Mouse (Mus musculus) T-helper 1 cell (primary cell): ENCODE measurements around the gene Creb3.

Source experiments
- in situ Hi-C: fragments of 300-600 bp; cut with MboI, MseI; formaldehyde crosslinking; loops from one replicate; pipeline ENCODE4 v1.15.1; 2025; ENCODE audit warnings: high pct_unique_total_duplicates

Gene Creb3

DNA sequence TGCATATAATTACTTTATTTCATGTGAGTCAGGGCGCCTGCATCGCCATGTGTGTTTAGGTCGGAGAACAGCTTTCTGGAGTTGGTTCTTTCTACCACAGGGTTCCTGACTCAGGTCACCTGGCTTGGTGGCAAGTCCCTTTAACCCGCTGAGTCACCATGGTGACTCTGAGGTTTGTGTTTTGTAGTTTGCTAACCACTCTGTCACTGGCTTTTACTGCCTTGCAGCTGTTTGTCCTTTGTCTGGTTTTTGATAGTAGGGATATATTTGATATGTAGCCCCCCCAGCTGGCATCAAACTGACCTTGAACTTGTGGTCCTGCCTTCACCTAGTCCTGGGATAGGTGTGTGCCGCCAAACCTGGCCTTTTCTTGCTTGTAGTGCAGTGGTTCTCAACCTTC is 20.1 kb downstream of the Creb3 start:
- in situ Hi-C loops, result no loop called here

GRCm38 (mm10) chr4:43583421-43583820 is 21.3 kb downstream of the Creb3 start:
- in situ Hi-C loops, result no loop called here

DNA sequence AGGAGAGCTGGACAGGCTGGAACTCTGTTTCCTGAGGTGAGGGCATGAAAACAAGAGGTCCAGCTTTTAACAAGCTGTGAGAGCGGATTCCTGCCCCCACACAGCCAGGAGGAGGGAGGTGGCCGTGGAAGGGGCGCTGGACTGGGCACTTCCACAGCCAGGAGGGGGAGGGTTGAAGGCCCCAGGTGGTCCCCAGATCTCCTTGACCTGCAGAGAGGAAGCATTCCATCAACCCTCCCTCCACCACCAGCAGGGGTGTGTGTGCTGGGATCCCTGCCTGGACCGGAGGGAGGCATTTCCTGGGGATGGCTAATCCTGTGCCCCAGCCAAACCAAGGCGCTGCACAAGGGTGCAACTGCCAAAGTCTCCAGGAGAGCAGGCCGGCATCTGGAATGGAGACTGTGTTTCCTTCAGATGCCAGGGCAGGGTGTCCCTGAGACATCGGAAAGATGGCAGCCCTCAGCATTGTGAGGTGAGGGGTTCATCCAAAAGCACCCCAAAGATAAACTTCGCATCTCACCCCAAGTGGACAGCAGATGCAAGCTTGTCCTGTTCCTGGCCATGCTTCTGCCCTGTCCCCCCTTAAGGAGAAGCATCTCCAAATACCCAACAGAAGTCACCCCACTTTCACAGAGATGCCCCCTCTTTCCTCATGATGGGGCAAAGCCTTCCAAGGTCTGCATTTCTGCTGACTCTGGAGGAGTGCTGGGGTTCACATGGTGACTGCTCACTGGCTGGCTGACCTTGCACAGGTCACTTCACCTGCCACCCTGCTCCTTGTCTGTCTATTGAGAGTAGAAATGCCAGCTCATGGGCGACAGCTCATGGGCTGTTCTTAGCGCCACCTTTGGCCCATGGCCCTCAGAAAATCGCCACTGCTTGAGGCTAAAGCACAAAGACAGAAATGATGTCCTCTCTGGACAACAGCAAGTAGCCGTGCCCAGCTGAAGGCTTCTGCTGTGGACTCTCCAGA is 22.6 kb downstream of the Creb3 start, which contains the start of gene Msmp:
Msmp (minus strand) TSS at position 51 of the 973 bp plus-strand sequence.
- in situ Hi-C loops, result no loop called here

DNA sequence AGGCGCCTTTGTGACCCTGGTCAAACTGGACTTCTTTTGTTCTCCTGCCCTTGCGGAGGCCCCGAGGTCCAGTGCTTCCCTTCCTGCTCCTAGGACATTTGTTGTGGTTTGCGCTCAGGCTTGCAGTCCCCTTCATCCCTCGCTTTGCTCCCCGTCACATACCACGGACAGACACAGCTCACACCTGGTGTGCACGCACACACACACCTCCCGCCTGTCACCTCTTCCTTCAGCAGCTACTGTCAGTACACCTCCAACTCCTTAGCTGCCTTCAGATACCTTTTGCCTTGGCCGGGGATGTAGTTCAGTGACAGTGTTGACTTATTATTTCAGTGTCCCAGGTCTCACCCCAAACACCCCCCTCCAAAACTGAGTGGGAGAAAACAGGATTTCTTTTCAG is 23.6 kb downstream of the Creb3 start:
- in situ Hi-C loops, result no loop called here

- in situ Hi-C loops, result no loop called here
These were observed 24.3 kb downstream of the Creb3 start for GRCm38 (mm10) chr4:43586411-43586810.

DNA sequence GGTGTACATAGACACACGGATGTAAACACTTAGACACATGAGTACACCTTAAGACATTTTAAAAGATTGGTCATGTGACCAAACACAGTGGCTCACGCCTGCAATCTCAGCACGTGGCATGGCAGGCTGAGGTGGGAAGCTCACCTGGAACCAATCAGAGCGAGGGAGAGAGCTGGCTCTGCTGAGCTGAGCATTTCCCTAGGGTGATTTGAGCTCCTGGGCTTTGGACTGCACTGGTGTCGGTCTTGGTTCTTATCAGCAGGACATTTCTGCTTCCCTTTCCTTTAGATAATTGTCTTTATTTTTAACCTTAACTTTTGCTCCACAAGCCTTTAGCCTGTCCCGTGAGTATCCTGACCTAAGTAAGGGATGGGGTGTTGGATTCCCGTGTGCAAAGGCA is 25.5 kb downstream of the Creb3 start:
- in situ Hi-C loops, result no loop called here

DNA sequence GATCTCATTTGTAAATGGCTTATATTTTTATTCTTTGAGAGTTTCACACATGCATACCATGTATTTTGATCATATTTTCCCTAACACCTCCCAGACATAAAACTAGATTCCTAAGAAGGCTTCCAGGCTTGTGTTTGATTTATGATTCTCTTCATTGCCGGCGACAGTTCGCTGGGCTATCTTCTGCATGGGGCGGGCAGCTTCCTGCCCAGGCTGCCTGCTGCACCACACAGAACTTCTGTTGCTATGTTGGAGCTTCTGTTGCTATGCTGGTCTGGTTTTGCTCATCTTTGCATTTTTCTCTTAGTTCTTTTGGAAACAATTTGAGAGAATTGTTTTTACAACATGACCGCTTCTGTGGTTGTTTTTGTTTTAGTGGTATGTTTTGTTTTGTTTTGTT is 29.4 kb downstream of the Creb3 start:
- in situ Hi-C loops, result loop anchor here (10.0 kb wide), 1 partner anchor 1263 kb away; no protein-coding TSS in a partner anchor

GRCm38 (mm10) chr4:43591961-43592360 is 29.8 kb downstream of the Creb3 start:
- in situ Hi-C loops, result loop anchor here (10.0 kb wide), 1 partner anchor 1263 kb away; no protein-coding TSS in a partner anchor

- in situ Hi-C loops, result loop anchor here (10.0 kb wide), 1 partner anchor 1261 kb away; no protein-coding TSS in a partner anchor
These were observed 31.3 kb downstream of the Creb3 start for GRCm38 (mm10) chr4:43593453-43593852.

- in situ Hi-C loops, result loop anchor here (10.0 kb wide), 1 partner anchor 1258 kb away; no protein-coding TSS in a partner anchor
These were observed 34.5 kb downstream of the Creb3 start for GRCm38 (mm10) chr4:43596597-43596996.

DNA sequence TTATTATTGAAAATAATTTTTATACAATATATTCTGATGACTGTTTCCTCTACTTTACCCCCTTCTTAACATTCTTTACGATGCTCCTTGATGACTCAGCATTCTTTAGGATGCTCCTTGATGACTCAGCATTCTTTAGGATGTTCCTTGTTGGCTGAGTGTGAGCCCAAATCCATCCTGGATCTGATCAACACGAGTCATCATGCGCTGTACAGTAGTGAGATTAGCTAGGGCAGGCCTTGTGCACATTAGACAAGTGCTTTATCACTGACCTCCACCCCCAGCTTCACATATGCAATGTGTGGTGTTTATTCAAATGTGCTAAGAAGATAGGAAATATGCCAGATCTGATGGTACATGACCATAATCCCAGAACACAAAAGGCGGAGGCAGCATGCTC is 36.1 kb downstream of the Creb3 start:
- in situ Hi-C loops, result loop anchor here (10.0 kb wide), 1 partner anchor 1257 kb away; no protein-coding TSS in a partner anchor

DNA sequence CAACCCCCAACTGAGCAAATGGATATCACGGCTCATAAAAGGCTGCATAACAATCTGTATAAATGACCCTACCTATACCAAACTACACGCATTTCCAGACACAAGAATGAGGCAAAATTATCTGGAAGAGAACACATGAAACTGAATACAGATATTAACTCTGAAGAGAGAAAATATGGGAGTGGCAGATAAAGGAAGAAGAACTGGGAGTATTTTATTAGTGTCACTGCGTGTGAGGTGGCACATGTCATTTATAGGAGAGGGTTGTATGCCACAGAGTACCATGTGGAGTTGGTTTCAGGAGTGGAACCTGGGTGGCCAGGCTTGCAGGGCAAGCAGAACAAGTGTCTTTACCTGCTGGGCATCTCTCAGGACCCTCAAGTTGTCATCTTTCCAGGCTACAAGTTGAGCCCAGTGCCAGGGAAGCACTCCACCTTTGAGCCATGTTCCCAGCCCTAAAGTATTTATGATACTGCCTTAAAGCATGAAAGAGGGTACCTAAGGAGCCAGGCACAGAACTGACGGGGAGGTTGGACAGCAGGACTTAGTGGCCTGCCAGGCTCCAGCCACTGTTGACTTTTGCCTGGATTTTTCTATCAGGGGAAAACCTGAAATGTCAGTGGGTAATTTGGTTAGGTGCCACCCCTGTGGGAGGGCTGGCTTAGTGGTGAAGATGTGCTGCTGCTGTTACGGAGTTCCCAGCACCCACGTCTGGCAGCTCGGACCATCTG is 36.7 kb downstream of the Creb3 start:
- in situ Hi-C loops, result loop anchor here (10.0 kb wide), 1 partner anchor 1256 kb away; no protein-coding TSS in a partner anchor

DNA sequence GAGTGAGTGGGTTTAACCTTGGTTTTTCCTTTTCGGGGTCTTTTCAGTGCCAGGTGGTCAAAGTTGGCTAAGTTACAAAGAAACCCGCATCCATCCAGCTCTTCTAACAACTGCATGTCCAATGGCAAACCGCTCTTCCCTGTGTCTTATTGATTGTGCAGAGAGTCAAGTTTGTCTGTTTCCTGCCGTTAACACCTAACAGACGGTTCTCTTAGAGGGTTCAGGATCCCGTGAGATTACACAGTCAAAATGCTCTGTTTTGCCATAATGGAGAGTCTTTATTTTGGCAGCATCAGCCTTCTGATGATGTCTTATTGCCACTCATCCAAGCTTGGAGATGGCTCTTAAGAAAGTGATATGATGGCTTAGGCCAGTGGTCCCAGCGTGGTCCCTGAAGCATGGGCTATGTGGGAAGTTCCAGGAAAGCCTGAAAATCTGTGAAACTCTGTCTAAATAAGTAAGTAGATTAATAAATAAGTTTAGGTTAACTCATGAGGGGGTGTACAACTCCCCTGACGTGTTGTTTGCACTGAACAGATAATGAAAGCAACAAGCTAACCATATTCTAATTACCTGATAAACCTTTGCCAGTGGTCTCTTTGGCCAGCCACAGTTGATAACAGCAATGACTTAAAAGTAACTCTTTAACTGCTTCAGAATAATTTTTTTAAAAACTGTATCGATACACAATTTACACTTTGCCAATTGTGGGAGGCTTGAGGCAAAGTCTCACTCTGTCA is 38.2 kb downstream of the Creb3 start:
- in situ Hi-C loops, result no loop called here

DNA sequence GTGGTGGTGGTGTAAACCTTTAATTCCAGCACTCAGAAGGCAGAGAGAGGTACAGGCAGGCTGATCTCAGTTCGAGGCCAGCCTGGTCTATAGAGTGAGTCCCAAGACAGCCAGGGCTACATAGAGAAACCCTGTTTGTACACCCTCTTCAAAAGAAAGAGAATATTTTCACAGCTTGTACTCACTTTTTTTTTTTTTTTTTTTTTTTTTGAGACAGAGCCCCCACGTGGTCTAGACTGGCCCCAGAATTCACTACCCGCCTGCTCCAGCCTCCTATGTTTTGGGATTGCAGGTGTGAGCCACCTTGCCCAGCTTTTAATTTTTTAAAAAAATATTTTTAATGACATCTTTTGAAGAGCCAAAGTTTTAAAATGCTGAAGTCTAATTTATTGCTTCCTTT is 42.0 kb downstream of the Creb3 start:
- in situ Hi-C loops, result no loop called here

DNA sequence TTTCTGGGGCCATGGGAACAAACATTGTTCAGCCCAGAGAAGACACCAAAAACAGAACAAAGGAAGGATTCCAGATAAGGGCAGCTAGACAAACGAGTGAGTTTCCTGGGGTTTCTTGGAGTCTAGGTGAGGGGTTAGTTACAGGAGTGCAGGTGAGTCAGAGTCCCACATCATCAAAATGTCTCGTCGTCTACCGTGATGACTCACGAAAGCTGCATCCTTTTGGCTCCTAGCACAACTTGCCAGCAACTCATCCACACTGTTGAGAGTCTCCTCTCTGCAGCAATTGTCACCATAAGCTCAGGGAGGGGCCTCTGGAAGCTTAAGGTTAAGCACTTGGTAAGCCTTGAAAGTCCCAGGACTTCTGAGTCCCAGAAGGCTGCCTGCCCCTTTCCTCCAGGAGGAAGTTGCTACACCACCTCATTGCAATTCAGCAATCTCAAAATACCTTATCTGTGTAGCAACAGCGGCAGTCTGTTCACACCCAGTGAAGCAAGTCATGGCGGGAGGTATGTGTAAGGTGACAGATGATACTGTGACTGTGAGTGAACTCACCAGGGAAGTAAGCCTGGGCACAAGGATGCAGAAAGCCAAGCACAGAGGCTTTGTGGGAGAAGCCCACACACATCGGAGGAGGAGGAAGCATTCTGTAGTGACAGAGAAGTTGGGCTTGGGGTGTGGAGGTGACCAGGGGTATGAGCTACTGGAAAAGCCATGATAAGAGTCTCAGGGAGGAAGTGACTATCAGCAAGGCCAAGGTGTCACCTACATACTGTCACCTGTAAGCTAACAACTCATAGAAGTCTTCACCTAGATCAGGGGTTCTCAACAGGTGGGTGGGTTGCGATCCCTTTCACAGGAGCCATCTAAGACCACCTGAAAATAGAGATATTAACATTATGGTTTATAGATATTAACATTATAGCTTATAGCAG is 42.9 kb downstream of the Creb3 start:
- in situ Hi-C loops, result no loop called here

DNA sequence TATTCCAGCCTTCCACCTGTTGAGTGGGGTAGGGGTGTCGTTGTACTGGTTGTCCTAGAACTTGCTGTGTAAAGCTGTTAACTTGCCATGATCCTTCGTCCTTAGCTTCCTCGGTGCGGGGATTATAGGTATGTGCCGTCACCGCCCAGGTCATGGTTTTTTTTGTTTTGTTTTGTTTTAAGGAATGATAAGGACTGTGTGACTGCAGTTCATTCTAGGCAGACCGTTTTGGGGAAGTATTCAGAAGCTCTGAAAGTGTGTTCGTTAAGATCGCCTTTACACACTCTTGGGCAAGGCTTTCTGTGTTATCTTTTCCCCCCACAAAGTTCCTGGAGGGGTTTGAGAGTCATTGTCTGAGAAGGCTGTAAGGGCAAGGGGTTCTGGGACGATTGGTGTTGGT is 50.4 kb downstream of the Creb3 start:
- in situ Hi-C loops, result no loop called here

DNA sequence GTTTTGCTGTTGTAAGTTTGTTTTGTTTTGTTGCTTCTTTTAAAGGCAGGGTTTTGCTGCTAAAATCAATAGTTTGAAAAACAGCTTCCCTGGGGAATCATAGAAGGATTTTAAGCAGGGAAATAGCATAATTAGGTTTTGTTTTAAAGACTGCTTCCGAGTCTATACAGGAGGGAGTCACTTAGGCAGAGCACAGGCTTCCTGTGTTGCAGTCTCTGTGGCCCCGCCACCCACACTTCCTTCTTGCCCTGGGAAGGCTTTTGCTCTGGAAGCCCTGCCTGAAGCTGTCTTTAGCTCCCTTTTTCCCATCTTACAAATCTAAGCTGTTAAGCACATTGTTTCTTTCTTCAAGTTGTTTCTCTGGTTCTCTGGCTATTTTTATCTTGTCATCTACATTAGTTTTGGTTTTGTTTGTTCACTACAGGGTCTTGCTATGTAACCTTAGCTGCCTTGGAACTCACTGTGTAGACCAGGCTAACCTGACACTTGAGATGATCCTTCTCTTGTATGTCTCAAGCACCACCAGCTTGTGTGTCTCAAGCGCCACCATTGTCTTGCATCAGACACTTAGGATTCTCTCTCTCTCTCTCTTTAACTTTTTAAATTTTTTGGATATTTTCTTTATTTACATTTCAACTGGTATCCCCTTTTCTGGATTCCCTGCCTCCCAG is 51.1 kb downstream of the Creb3 start:
- in situ Hi-C loops, result no loop called here
